ENCODE assay signal across 8 mouse cellular contexts in genomic region chr3:31083507-31084245, GRCm38 (mm10). TPM values are rescaled to one million over a fixed set of nuclear protein-coding genes. Genes with fewer than 3 reads are reported as not detected.
DNase-seq lines count a peak whose midpoint lies in the region; ATAC-seq and TF ChIP-seq lines count a peak whose summit lies in the region.
"Had no signal": no experiment of that assay in that cellular context is flagged by ENCODE, and none has a peak within 500 bp of the region (broad histone marks: within the 10 kb centered on the region; RNA-seq: fewer than 3 reads in every experiment).

No protein-coding gene starts in this region.

- 0 out of 2 replicates have a peak overlapping the region, but pooled peaks have one; percentile 24 for H3K4me2 ChIP-seq in forebrain, postnatal 0 days (ENCODE audit: low read depth)
- H3K4me2 ChIP-seq: midbrain, embryonic 12.5 days had no signal

- H3K4me3 ChIP-seq in forebrain, postnatal 0 days (ENCODE audit: low read depth, low read length): no peak overlapping the region
- H3K4me3 ChIP-seq: midbrain, embryonic 12.5 days had no signal

- H3K9ac ChIP-seq in forebrain, postnatal 0 days: no peak overlapping the region
- H3K9ac ChIP-seq: midbrain, embryonic 12.5 days had no signal

- H3K27ac ChIP-seq in forebrain, postnatal 0 days (ENCODE audit: low read depth, low read length): no peak overlapping the region
- H3K27ac ChIP-seq: midbrain, embryonic 12.5 days had no signal

- TF ChIP-seq CTCF in forebrain, postnatal 0 days (IDR thresholded peaks at IDR 0.05; ENCODE audit: low read depth): no peak

- no peaks in the 10 kb centered on the region for H3K27me3 ChIP-seq in forebrain, postnatal 0 days (ENCODE audit: insufficient read depth, low read length)

- no peaks in the 10 kb centered on the region for H3K36me3 ChIP-seq in forebrain, postnatal 0 days (ENCODE audit: insufficient read depth)
- H3K36me3 ChIP-seq: midbrain, embryonic 12.5 days had no signal

- WGBS in forebrain, postnatal 0 days: 19% methylated on average over 12 of the region's 12 CpGs

- ATAC-seq in forebrain, postnatal 0 days: peak; percentile 59
- no peak for ATAC-seq in CD4-positive, CD25-positive, alpha-beta regulatory T cell, adult 4 months

- no peaks in the 10 kb centered on the region for H3K9me3 ChIP-seq in forebrain, postnatal 0 days (ENCODE audit: low read length)
- H3K9me3 ChIP-seq: midbrain, embryonic 12.5 days had no signal

- peaks cover 7% of the 10 kb centered on the region; the same call in 1 of the 2 replicates for H3K4me1 ChIP-seq in forebrain, postnatal 0 days (ENCODE audit: insufficient read depth)

- peak; percentile 13 to 44 for DNase-seq in urinary bladder, adult 18-20 months (ENCODE audit: low spot score in 2 of 2)
- no peak for DNase-seq in urinary bladder, postnatal 10 days (ENCODE audit: low spot score)
- peak; percentile 49 for DNase-seq in forebrain, postnatal 0 days
- DNase-seq in kidney, adult 8-10 months: peak; percentile 70 to 75
- DNase-seq in lung, postnatal 14 days: peak; percentile 59
- DNase-seq in spleen, postnatal 4 days (ENCODE audit: low spot score in 2 of 2): peak; percentile 31 to 66

RNA-seq across cellular contexts. Expression of gene Skil, which starts 11.2 kb away (rescaled TPM):
- total RNA-seq in forebrain, postnatal 0 days (2014; rRNA removed): 46.2 and 51.3 TPM in 2 replicates
- 17.2 and 22.7 TPM in 2 replicates for polyA plus RNA-seq in forebrain, postnatal 0 days (2015; fragmentation: Nextera tagmentation; extraction: Ambion mirVana)
- 10 to 100 TPM; 60.4 to 66.0 TPM for polyA plus RNA-seq in CD4-positive, CD25-positive, alpha-beta regulatory T cell, adult 4 months (2017; shearing (Covaris generic))
